ENCODE assay signal across 32 mouse cellular contexts in genomic region chr5:137519691-137520550, GRCm38 (mm10). TPM values are rescaled to one million over a fixed set of nuclear protein-coding genes. Genes with fewer than 3 reads are reported as not detected.
DNase-seq lines count a peak whose midpoint lies in the region; ATAC-seq and TF ChIP-seq lines count a peak whose summit lies in the region.
"Had no signal": no experiment of that assay in that cellular context is flagged by ENCODE, and none has a peak within 500 bp of the region (broad histone marks: within the 10 kb centered on the region; RNA-seq: fewer than 3 reads in every experiment).

No protein-coding gene starts in this region.

- no peak for ATAC-seq in heart, embryonic 12.5 days (ENCODE audit: insufficient number of reproducible peaks, low FRiP score)
- ATAC-seq: activated CD4-positive, CD25-positive, alpha-beta regulatory T cell, adult 4 months; forebrain, embryonic 14.5 days; forebrain, postnatal 0 days; hindbrain, postnatal 0 days; inflammation-experienced regulatory T-cells, adult 6 months had no signal

- no peaks in the 10 kb centered on the region for H3K27me3 ChIP-seq in heart, embryonic 12.5 days (replicated peaks)
- no peaks in the 10 kb centered on the region for H3K27me3 ChIP-seq in E14TG2a.4 (ENCODE audit: insufficient read depth, low read length)
- no peaks in the 10 kb centered on the region for H3K27me3 ChIP-seq in limb, embryonic 10.5 days (ENCODE audit: low read depth, poor library complexity, severe bottlenecking)
- H3K27me3 ChIP-seq: CH12.LX; heart, embryonic 15.5 days had no signal

- no peak for TF ChIP-seq CTCF in E14TG2a.4 (conservative IDR thresholded peaks at IDR 0.05; ENCODE audit: low read length)

- no peaks in the 10 kb centered on the region for H3K9me3 ChIP-seq in heart, embryonic 12.5 days (replicated peaks)
- H3K9me3 ChIP-seq in E14TG2a.4 (ENCODE audit: low read length): no peaks in the 10 kb centered on the region
- H3K9me3 ChIP-seq in limb, embryonic 10.5 days (replicated peaks): no peaks in the 10 kb centered on the region
- H3K9me3 ChIP-seq: heart, embryonic 15.5 days; hindbrain, embryonic 10.5 days had no signal

- H3K27ac ChIP-seq in heart, embryonic 12.5 days (ENCODE audit: poor library complexity, severe bottlenecking): no peak overlapping the region
- H3K27ac ChIP-seq in limb, embryonic 10.5 days: 0 out of 2 replicates have a peak overlapping the region, but pooled peaks have one; percentile 21
- H3K27ac ChIP-seq: gastrocnemius, adult 2 months; heart, embryonic 15.5 days; hindbrain, embryonic 10.5 days; hindbrain, embryonic 14.5 days; hindbrain, postnatal 0 days had no signal

- H3K9ac ChIP-seq in heart, embryonic 12.5 days: 0 out of 2 replicates have a peak overlapping the region, but pooled peaks have one; percentile 5
- H3K9ac ChIP-seq: forebrain, postnatal 0 days; heart, embryonic 15.5 days; hindbrain, embryonic 14.5 days had no signal

- peaks cover 79% of the 10 kb centered on the region for H3K36me3 ChIP-seq in heart, embryonic 12.5 days
- H3K36me3 ChIP-seq in E14TG2a.4 (ENCODE audit: insufficient read depth, low read length): peaks cover 97% of the 10 kb centered on the region
- H3K36me3 ChIP-seq in limb, embryonic 10.5 days: peaks cover 86% of the 10 kb centered on the region

- WGBS in heart, embryonic 12.5 days: 91% methylated on average over 27 of the region's 27 CpGs
- 92% methylated on average over 27 of the region's 27 CpGs for WGBS in limb, embryonic 10.5 days

- H3K4me2 ChIP-seq in heart, embryonic 12.5 days: no peak overlapping the region
- H3K4me2 ChIP-seq: heart, embryonic 11.5 days; heart, embryonic 15.5 days; hindbrain, embryonic 14.5 days had no signal

- DNase-seq in heart, adult 8-10 months (ENCODE audit: low spot score): no peak
- DNase-seq in lung, postnatal 10 days: peak; percentile 1
- no peak for DNase-seq in lung, postnatal 25 days (ENCODE audit: low spot score)
- DNase-seq in limb, embryonic 10.5 days (ENCODE audit: low spot score): no peak
- no peak for DNase-seq in spleen, postnatal 4 days (ENCODE audit: low spot score in 2 of 2)
- DNase-seq in adrenal gland, adult 2 months: no peak
- DNase-seq: adrenal gland, postnatal 10 days; adrenal gland, postnatal 36 days; B cell, adult 2 months; cerebellum, adult 18-20 months; cerebellum, adult 9-10 months; cerebellum, postnatal 14 days; forebrain, postnatal 0 days; gastrocnemius, adult 2 months; gastrocnemius, postnatal 14 days; heart, adult 18-20 months; heart, postnatal 10 days; heart, postnatal 36 days had no signal

- H3K4me1 ChIP-seq in heart, embryonic 12.5 days (replicated peaks): no peaks in the 10 kb centered on the region
- peaks cover 100% of the 10 kb centered on the region for H3K4me1 ChIP-seq in E14TG2a.4 (replicated peaks; ENCODE audit: low read depth, low read length)
- H3K4me1 ChIP-seq in limb, embryonic 10.5 days: no peaks in the 10 kb centered on the region

- H3K4me3 ChIP-seq in heart, embryonic 12.5 days: no peak overlapping the region
- peak overlapping the region; percentile 46 for H3K4me3 ChIP-seq in E14TG2a.4 (replicated peaks; ENCODE audit: low read length)
- H3K4me3 ChIP-seq in limb, embryonic 10.5 days: no peak overlapping the region
- H3K4me3 ChIP-seq: gastrocnemius, adult 2 months; heart, embryonic 15.5 days; hindbrain, embryonic 10.5 days had no signal

RNA-seq across cellular contexts. Expression of gene Gigyf1, which starts 1.6 kb away (rescaled TPM):
- polyA plus RNA-seq in heart, embryonic 12.5 days (2016; fragmentation: Nextera tagmentation; extraction: Ambion mirVana): 9.9 and 10.1 TPM in 2 replicates
- 10 to 100 TPM; 25.5 to 37.3 (median 27.2) TPM for total RNA-seq in heart, adult 8-10 months (2022)
- polyA plus RNA-seq in limb, embryonic 10.5 days (2016; fragmentation: Nextera tagmentation; extraction: Ambion mirVana): 13.5 and 14.6 TPM in 2 replicates
- total RNA-seq in adrenal gland, adult 2 months (2021): 10 to 100 TPM; 25.4 to 31.0 TPM
- polyA plus RNA-seq in adrenal gland, adult 2 months (2012; rRNA removed): 37.1 and 38.0 TPM in 2 replicates

RNA-seq across cellular contexts. Expression of gene Epo, which starts 13.1 kb away (rescaled TPM):
- not detected in 2 replicates for polyA plus RNA-seq in heart, embryonic 12.5 days (2016; fragmentation: Nextera tagmentation; extraction: Ambion mirVana)
- not detected for total RNA-seq in heart, adult 8-10 months (2022)
- polyA plus RNA-seq in limb, embryonic 10.5 days (2016; fragmentation: Nextera tagmentation; extraction: Ambion mirVana): 1.5 and 2.4 TPM in 2 replicates
- not detected for total RNA-seq in adrenal gland, adult 2 months (2021)
- polyA plus RNA-seq in adrenal gland, adult 2 months (2012; rRNA removed): not detected in 2 replicates
- total RNA-seq: adrenal gland, postnatal 10 days; adrenal gland, postnatal 36 days; CH12.LX; forebrain, postnatal 0 days; gastrocnemius, adult 2 months; gastrocnemius, postnatal 14 days; gastrocnemius, postnatal 4 days; heart, adult 18-20 months; heart, postnatal 10 days; heart, postnatal 36 days; hindbrain, postnatal 0 days had no signal
- polyA plus RNA-seq: activated CD4-positive, CD25-positive, alpha-beta regulatory T cell, adult 4 months; embryonic facial prominence, embryonic 14.5 days; forebrain, embryonic 14.5 days; forebrain, postnatal 0 days; frontal cortex, adult 2 months; heart, embryonic 11.5 days; heart, embryonic 15.5 days; hindbrain, embryonic 14.5 days; hindbrain, postnatal 0 days; inflammation-experienced regulatory T-cells, adult 6 months had no signal

RNA-seq across cellular contexts. Expression of gene Gnb2, which starts 13.4 kb away (rescaled TPM):
- polyA plus RNA-seq in heart, embryonic 12.5 days (2016; fragmentation: Nextera tagmentation; extraction: Ambion mirVana): 277 and 287 TPM in 2 replicates
- total RNA-seq in heart, adult 8-10 months (2022): 100 to 1,000 TPM; 243 to 256 (median 246) TPM
- polyA plus RNA-seq in limb, embryonic 10.5 days (2016; fragmentation: Nextera tagmentation; extraction: Ambion mirVana): 257 and 295 TPM in 2 replicates
- 100 to 1,000 TPM; 553 to 611 TPM for total RNA-seq in adrenal gland, adult 2 months (2021)
- 1,578 and 1,712 TPM in 2 replicates for polyA plus RNA-seq in adrenal gland, adult 2 months (2012; rRNA removed)

RNA-seq across cellular contexts. Expression of gene Pop7, which starts 17.6 kb away (rescaled TPM):
- polyA plus RNA-seq in heart, embryonic 12.5 days (2016; fragmentation: Nextera tagmentation; extraction: Ambion mirVana): 44.0 and 44.1 TPM in 2 replicates
- total RNA-seq in heart, adult 8-10 months (2022): 10 to 100 TPM; 15.0 to 18.3 (median 16.2) TPM
- 53.2 and 63.4 TPM in 2 replicates for polyA plus RNA-seq in limb, embryonic 10.5 days (2016; fragmentation: Nextera tagmentation; extraction: Ambion mirVana)
- total RNA-seq in adrenal gland, adult 2 months (2021): 10 to 100 TPM; 23.0 to 31.7 TPM
- 46.9 and 48.7 TPM in 2 replicates for polyA plus RNA-seq in adrenal gland, adult 2 months (2012; rRNA removed)

RNA-seq across cellular contexts. Expression of gene Actl6b, which starts 33.4 kb away (rescaled TPM):
- polyA plus RNA-seq in heart, embryonic 12.5 days (2016; fragmentation: Nextera tagmentation; extraction: Ambion mirVana): 0.40 TPM in 1 of 2 replicates, not detected in the other
- total RNA-seq in heart, adult 8-10 months (2022): not detected
- not detected in 2 replicates for polyA plus RNA-seq in limb, embryonic 10.5 days (2016; fragmentation: Nextera tagmentation; extraction: Ambion mirVana)
- 1 to 10 TPM; 2.8 to 5.2 TPM for total RNA-seq in adrenal gland, adult 2 months (2021)
- polyA plus RNA-seq in adrenal gland, adult 2 months (2012; rRNA removed): 6.0 and 10.0 TPM in 2 replicates
- total RNA-seq: CH12.LX; gastrocnemius, adult 2 months; gastrocnemius, postnatal 14 days; gastrocnemius, postnatal 4 days; heart, adult 18-20 months; heart, postnatal 10 days; heart, postnatal 36 days had no signal
- polyA plus RNA-seq: activated CD4-positive, CD25-positive, alpha-beta regulatory T cell, adult 4 months; inflammation-experienced regulatory T-cells, adult 6 months had no signal
